Mouse (Mus musculus): ENCODE data around the gene Sec24b. TPM values are rescaled to one million over a fixed set of nuclear protein-coding genes. Genes with fewer than 3 reads are reported as not detected.

The Sec24b gene
- polyA plus RNA-seq, 1 experiment from 2014 or later, result 10.9 TPM

- no peak overlapping the region for H3K4me3 ChIP-seq (ENCODE audit: low read depth, low read length)
- peaks cover 11% of the 10 kb centered on the region for H3K4me1 ChIP-seq (replicated peaks; ENCODE audit: control insufficient read depth, insufficient read depth)
- ATAC-seq (ENCODE audit: low FRiP score, low TSS enrichment) (0 out of 2 replicates have a peak, but pooled peaks have one; percentile 10), DNase-seq (ENCODE audit: low spot score) (peak; percentile 24)
- H3K9ac ChIP-seq (ENCODE audit: low read length), result no peak overlapping the region
- WGBS, result 44% methylated on average over 2 of the region's 2 CpGs
- H3K36me3 ChIP-seq (ENCODE audit: control insufficient read depth, insufficient read depth, low read length), result no peaks in the 10 kb centered on the region
- H3K27ac ChIP-seq (replicated peaks), result peak overlapping the region; percentile 46; the same call in 1 of the 2 replicates
- TF ChIP-seq CTCF (IDR thresholded peaks at IDR 0.05; ENCODE audit: low read depth) (no peak), EP300 (optimal IDR thresholded peaks at IDR 0.05) (no peak)
- H3K4me2 ChIP-seq (replicated peaks; ENCODE audit: low read depth), result no peak overlapping the region
- H3K9me3 ChIP-seq (ENCODE audit: control insufficient read depth, low read length), result no peaks in the 10 kb centered on the region
- H3K27me3 ChIP-seq (ENCODE audit: control insufficient read depth, insufficient read depth, low read length), result no peaks in the 10 kb centered on the region
Measured at GRCm38 (mm10) chr3:130058488-130058887, 2.9 kb downstream of the Sec24b start.

DNA sequence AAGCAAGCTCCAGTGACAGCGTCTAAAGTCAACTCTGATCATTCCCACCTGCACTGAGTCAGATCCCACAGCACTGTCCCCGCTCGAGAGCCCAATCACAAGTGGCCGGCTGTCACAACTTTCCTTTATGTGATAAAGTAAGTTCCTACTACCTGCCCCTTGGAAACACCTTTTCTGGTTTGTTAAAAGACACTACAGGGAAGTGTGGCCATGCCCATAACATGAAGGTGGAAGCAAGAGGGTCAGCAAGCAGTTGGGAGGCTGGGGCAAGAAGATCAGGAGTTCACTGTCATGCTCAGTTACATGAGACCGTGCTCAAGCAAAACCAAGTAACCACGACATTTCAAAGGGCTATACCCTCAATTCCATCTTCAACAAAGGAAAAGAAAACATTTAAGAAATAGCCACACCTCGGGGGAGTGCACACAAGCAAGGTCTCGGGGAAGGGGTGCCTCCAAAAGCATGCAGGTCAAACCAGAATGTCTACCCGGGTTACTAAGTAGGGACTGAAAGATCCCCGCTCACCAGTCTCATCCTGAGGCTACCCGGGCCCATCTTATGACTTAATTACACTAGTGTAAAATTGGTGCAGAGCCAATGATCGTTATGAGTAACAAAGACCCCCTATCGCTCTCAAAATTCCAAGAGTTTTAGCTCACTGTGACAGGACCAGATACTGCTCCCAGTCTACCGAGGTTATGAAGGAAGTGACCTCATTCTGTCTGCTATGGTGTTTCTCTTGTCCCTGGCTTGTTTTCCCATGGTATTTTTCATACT, 3.6 kb downstream of the Sec24b start:
- H3K4me1 ChIP-seq (replicated peaks; ENCODE audit: control insufficient read depth, insufficient read depth), result peaks cover 17% of the 10 kb centered on the region
- DNase-seq (ENCODE audit: low spot score) (no peak), ATAC-seq (ENCODE audit: low FRiP score, low TSS enrichment) (no peak)
- H3K9ac ChIP-seq (ENCODE audit: low read length), result no peak overlapping the region
- no peak for TF ChIP-seq CTCF (IDR thresholded peaks at IDR 0.05; ENCODE audit: low read depth)
- no peak for TF ChIP-seq EP300 (optimal IDR thresholded peaks at IDR 0.05)
- no peak overlapping the region for H3K27ac ChIP-seq (replicated peaks)
- H3K9me3 ChIP-seq (ENCODE audit: control insufficient read depth, low read length), result no peaks in the 10 kb centered on the region
- no peaks in the 10 kb centered on the region for H3K36me3 ChIP-seq (ENCODE audit: control insufficient read depth, insufficient read depth, low read length)
- 59% methylated on average over 14 of the region's 14 CpGs for WGBS
- H3K27me3 ChIP-seq (ENCODE audit: control insufficient read depth, insufficient read depth, low read length), result no peaks in the 10 kb centered on the region
- H3K4me3 ChIP-seq (ENCODE audit: low read depth, low read length), result no peak overlapping the region
- H3K4me2 ChIP-seq (replicated peaks; ENCODE audit: low read depth), result no peak overlapping the region

DNA sequence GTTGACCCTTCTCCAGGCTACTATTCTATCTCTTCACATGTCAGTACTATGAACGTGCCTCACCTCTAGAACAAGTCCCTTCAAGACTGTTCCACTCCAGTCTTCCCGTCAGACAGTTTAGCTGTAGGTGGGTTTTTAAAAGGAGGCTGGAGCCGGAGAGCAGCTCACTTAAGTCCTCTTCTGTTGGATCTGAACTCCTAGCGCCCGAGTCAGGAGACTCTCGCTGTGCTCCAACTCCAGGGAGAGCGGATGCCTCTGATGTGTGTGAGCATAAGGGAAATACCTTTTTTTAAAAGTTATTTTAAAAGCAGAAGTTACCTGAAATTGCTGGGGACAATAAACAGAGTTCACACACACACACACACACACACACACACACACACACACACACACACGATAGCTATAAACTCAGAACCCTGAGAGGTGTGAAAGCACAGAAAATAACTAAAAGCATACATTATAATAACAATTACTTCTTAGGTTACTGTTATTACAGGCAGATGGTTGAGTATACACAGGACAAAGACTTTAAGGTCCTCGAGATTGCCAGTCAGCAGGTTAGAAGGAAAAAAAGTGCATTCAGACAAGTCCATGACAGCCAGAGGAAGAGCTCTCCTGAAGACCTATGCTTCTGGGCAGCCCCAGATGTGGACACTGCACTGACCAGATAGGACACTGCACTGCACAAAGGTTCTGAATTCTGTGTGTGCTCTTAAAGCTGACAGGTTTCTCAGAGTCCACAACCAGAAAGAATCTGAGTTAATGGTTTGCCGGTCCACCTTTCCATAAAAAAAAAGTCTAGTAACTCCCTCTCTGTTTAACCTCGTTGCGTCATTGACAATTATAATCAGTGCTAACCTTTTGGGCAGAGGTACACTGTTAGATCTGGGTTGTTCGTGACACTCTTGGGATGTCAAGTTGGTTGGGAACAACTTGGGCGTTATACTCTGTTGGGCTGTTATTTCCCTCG, 5.7 kb downstream of the Sec24b start:
- peaks cover 19% of the 10 kb centered on the region for H3K4me1 ChIP-seq (replicated peaks; ENCODE audit: control insufficient read depth, insufficient read depth)
- ATAC-seq (ENCODE audit: low FRiP score, low TSS enrichment) (no peak), DNase-seq (ENCODE audit: low spot score) (no peak)
- no peaks in the 10 kb centered on the region for H3K36me3 ChIP-seq (ENCODE audit: control insufficient read depth, insufficient read depth, low read length)
- 71% methylated on average over 15 of the region's 15 CpGs for WGBS
- TF ChIP-seq EP300 (optimal IDR thresholded peaks at IDR 0.05) (no peak), CTCF (IDR thresholded peaks at IDR 0.05; ENCODE audit: low read depth) (no peak)
- no peak overlapping the region for H3K9ac ChIP-seq (ENCODE audit: low read length)
- no peak overlapping the region; the same call in 1 of the 2 replicates for H3K27ac ChIP-seq (replicated peaks)
- no peak overlapping the region for H3K4me2 ChIP-seq (replicated peaks; ENCODE audit: low read depth)
- H3K4me3 ChIP-seq (ENCODE audit: low read depth, low read length), result no peak overlapping the region
- no peaks in the 10 kb centered on the region for H3K9me3 ChIP-seq (ENCODE audit: control insufficient read depth, low read length)
- H3K27me3 ChIP-seq (ENCODE audit: control insufficient read depth, insufficient read depth, low read length), result no peaks in the 10 kb centered on the region

GRCm38 (mm10) chr3:130054587-130054986, 6.8 kb downstream of the Sec24b start:
- Histone ChIP-seq H3K9me3 (ENCODE audit: control insufficient read depth, low read length) (no peaks in the 10 kb centered on the region), H3K9ac (ENCODE audit: low read length) (no peak overlapping the region), H3K27ac (replicated peaks) (peak overlapping the region; percentile 53; the same call in 1 of the 2 replicates), H3K4me1 (replicated peaks; ENCODE audit: control insufficient read depth, insufficient read depth) (peaks cover 19% of the 10 kb centered on the region), H3K36me3 (ENCODE audit: control insufficient read depth, insufficient read depth, low read length) (no peaks in the 10 kb centered on the region), H3K4me3 (ENCODE audit: low read depth, low read length) (no peak overlapping the region), H3K4me2 (replicated peaks; ENCODE audit: low read depth) (no peak overlapping the region), H3K27me3 (ENCODE audit: control insufficient read depth, insufficient read depth, low read length) (no peaks in the 10 kb centered on the region)
- WGBS, result 55% methylated on average over 6 of the region's 6 CpGs
- ATAC-seq (ENCODE audit: low FRiP score, low TSS enrichment) (no peak), DNase-seq (ENCODE audit: low spot score) (no peak)
- TF ChIP-seq CTCF (IDR thresholded peaks at IDR 0.05; ENCODE audit: low read depth) (no peak), EP300 (optimal IDR thresholded peaks at IDR 0.05) (no peak)

- DNase-seq (ENCODE audit: low spot score), result no peak
- H3K9me3 ChIP-seq (ENCODE audit: control insufficient read depth, low read length), result no peaks in the 10 kb centered on the region
- TF ChIP-seq CTCF (IDR thresholded peaks at IDR 0.05; ENCODE audit: low read depth), result no peak
- no peak for TF ChIP-seq EP300 (optimal IDR thresholded peaks at IDR 0.05)
- ATAC-seq (ENCODE audit: low FRiP score, low TSS enrichment), result peak; percentile 31; the same call in 1 of the 2 replicates
- WGBS, result 45% methylated on average over 10 of the region's 10 CpGs
- H3K27me3 ChIP-seq (ENCODE audit: control insufficient read depth, insufficient read depth, low read length), result no peaks in the 10 kb centered on the region
- no peak overlapping the region for H3K27ac ChIP-seq (replicated peaks)
- peaks cover 19% of the 10 kb centered on the region for H3K4me1 ChIP-seq (replicated peaks; ENCODE audit: control insufficient read depth, insufficient read depth)
- H3K4me2 ChIP-seq (replicated peaks; ENCODE audit: low read depth), result no peak overlapping the region
- H3K4me3 ChIP-seq (ENCODE audit: low read depth, low read length), result no peak overlapping the region
- H3K9ac ChIP-seq (ENCODE audit: low read length), result no peak overlapping the region
- no peaks in the 10 kb centered on the region for H3K36me3 ChIP-seq (ENCODE audit: control insufficient read depth, insufficient read depth, low read length)
Measured at GRCm38 (mm10) chr3:130053340-130054066, 7.8 kb downstream of the Sec24b start.

Measured in stomach, postnatal 0 days (tissue).